Mouse (Mus musculus) heart, postnatal 14 days (tissue): ENCODE data around the gene Kxd1. TPM values are rescaled to one million over a fixed set of nuclear protein-coding genes. Genes with fewer than 3 reads are reported as not detected.
"Not testable (repeated sequence)": the region's sequence is repeated elsewhere in the genome, so short reads cannot be mapped to it uniquely, and the experiment has no call there.

Source experiments
- DNase-seq, 2 experiments: peaks; one replicate each; pipeline ENCODE4 v3.0.0; 2021 to 2022
- intact Hi-C: fragments of 180-260 bp; cut with DNase I; formaldehyde crosslinking; loops from one replicate; pipeline ENCODE4 v1.15.1; 2025
- total RNA-seq, 2 experiments: library from RNA; stranded (reverse); gene quantifications; 2 replicates each; pipeline ENCODE4 v1.2.3; 2021

The Kxd1 gene
- total RNA-seq, 2 experiments from 2014 or later, result 75.3 to 76.6 TPM

- DNase-seq, result peak; percentile 95 to 97
- intact Hi-C loops, result no loop called here
Measured at GRCm38 (mm10) chr8:70522592-70523403, 5.0 kb downstream of the Kxd1 start.

- no peak for DNase-seq
- intact Hi-C loops, result no loop called here
Measured at GRCm38 (mm10) chr8:70519606-70520005, 8.2 kb downstream of the Kxd1 start.

- no peak for DNase-seq
- intact Hi-C loops, result no loop called here
Measured at GRCm38 (mm10) chr8:70519043-70519442, 8.7 kb downstream of the Kxd1 start.

- DNase-seq, result no peak
- intact Hi-C loops, result no loop called here
Measured at GRCm38 (mm10) chr8:70517940-70518643, 9.7 kb downstream of the Kxd1 start.

GRCm38 (mm10) chr8:70513441-70513840 is 14.3 kb downstream of the Kxd1 start:
- no peak for DNase-seq

GRCm38 (mm10) chr8:70512253-70512903 is 15.4 kb downstream of the Kxd1 start:
- intact Hi-C loops, result no loop called here
- no peak for DNase-seq

More at GRCm38 (mm10) chr8:70513441-70513840, 14.3 kb downstream of the Kxd1 start:
- intact Hi-C loops, result no loop called here

GRCm38 (mm10) chr8:70511770-70512169 is 16.0 kb downstream of the Kxd1 start:
- intact Hi-C loops, result no loop called here
- no peak for DNase-seq

- DNase-seq, intact Hi-C loops: not testable (repeated sequence)
Measured at GRCm38 (mm10) chr8:70511174-70511573, 16.6 kb downstream of the Kxd1 start.

- peak; percentile 96 to 98 for DNase-seq
- intact Hi-C loops, result loop anchor here (1.0 kb wide), 1 partner anchor 29 kb away; the partner anchor contains the start of gene Ell
Measured at GRCm38 (mm10) chr8:70510228-70510915, 17.4 kb downstream of the Kxd1 start, which contains the start of gene Uba52. TSS of gene Uba52 (minus strand) at chr8:70510801.

- DNase-seq, result no peak
- intact Hi-C loops, result no loop called here
Measured at GRCm38 (mm10) chr8:70509281-70509952, 18.3 kb downstream of the Kxd1 start.

- no peak for DNase-seq
- intact Hi-C loops, result no loop called here
Measured at GRCm38 (mm10) chr8:70507027-70507393, 20.7 kb downstream of the Kxd1 start.

- peak; percentile 95 for DNase-seq
- intact Hi-C loops, result no loop called here
Measured at GRCm38 (mm10) chr8:70506328-70507026, 21.3 kb downstream of the Kxd1 start, which contains the start of gene Rex1bd. TSS of gene Rex1bd (minus strand) at chr8:70506752.

- DNase-seq, result no peak
- intact Hi-C loops, result no loop called here
Measured at GRCm38 (mm10) chr8:70505698-70506327, 21.9 kb downstream of the Kxd1 start.

GRCm38 (mm10) chr8:70504851-70505250 is 22.9 kb downstream of the Kxd1 start:
- DNase-seq, result peak; percentile 78 to 92
- intact Hi-C loops, result loop anchor here (5.0 kb wide), 3 partner anchors 38 to 163 kb away; partner anchors contain the start of gene Crtc1

GRCm38 (mm10) chr8:70504291-70504716 is 23.5 kb downstream of the Kxd1 start:
- intact Hi-C loops, result loop anchor here (5.0 kb wide), 3 partner anchors 37 to 162 kb away; partner anchors contain the start of gene Crtc1
- DNase-seq, result peak; percentile 77 to 83

GRCm38 (mm10) chr8:70503062-70503750 is 24.6 kb downstream of the Kxd1 start:
- DNase-seq, result peak; percentile 78 to 85
- intact Hi-C loops, result loop anchor here (1.0 to 5.0 kb wide), 5 partner anchors 36 to 161 kb away; partner anchors contain the start of gene Crtc1

- DNase-seq, result no peak
- intact Hi-C loops, result loop anchor here (2.0 to 5.0 kb wide), 4 partner anchors 35 to 160 kb away; partner anchors contain the start of gene Crtc1
Measured at GRCm38 (mm10) chr8:70502540-70502939, 25.2 kb downstream of the Kxd1 start.
